Mouse (Mus musculus): ENCODE measurements around the gene Vgf.

DNA sequence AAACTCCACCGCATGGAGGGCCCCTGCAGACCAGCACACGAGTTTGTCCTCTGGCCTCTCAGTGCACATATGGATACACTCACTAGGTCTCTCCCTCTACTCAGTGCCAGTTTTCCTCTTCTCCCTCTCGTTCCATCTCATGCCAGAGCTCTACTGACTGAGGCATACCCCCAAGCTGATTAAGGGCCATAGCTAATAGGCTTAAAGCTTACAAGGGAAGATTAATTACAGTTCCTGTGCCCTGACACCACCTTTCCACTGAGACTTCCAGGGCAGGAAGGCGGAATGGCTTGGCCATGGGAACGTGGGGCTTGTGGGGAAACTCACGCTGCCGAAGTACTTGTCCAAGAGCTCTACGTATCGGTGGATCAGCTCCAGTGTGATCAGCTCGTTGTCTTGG, 15.2 kb downstream of the Vgf start:
- TF ChIP-seq CTCF (IDR thresholded peaks at IDR 0.05; ENCODE audit: low read depth, low read length) (no peak), POLR2A (IDR thresholded peaks at IDR 0.05; ENCODE audit: borderline replicate concordance, low read depth, low read length) (no peak)
